Mouse (Mus musculus) CD8-positive naive resting alpha-beta T cell, adult 2 months (primary cell): ENCODE measurements around the gene Kat6b.

ENCODE experiments used
- DNase-seq, 2 experiments: peaks; one replicate each; pipeline ENCODE4 v3.0.0; 2022; ENCODE audit warnings: low read depth in 2 of 2, low spot score in 2 of 2

Gene Kat6b

DNA sequence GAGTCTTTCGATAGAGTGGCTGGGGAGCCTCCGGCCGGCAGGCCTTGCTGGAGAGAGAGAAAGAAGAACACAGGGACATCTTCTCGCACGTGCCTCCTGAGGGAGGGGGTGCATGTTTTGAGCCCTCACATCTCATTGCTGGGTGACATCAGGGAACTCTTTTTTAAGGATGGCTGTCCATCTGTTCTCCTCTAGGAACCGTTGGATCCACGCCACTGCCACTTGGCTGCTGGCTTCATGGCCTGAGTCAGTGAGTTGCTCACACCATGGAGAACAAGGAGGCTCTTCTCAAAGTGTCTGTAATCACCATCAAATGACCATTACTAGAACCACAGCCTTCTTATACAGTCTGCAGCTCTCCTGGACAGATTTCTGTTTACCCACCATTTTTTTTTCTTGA is 108.4 kb downstream of the Kat6b start:
- no peak for DNase-seq

DNA sequence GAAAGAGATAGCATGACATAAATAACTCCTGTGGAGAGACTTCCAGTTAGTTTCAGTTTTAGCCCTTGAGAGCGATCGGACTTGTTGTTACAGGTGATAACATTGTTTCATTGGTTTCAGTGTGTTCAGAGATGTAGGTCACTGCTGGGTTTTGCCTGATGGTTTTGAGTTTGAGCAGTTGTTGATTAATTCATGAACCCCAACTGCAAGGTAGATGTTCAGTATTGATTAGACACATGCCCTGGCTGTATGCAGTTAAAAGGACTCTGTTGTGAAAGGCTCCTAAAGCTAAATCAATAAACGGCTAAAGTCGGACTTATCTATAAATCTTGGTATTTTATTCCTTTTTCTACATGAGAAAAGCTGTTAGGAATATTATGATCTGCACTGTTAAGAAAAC is 109.0 kb downstream of the Kat6b start:
- DNase-seq, result no peak

GRCm38 (mm10) chr14:21592152-21592551 is 110.9 kb downstream of the Kat6b start:
- no peak for DNase-seq

DNA sequence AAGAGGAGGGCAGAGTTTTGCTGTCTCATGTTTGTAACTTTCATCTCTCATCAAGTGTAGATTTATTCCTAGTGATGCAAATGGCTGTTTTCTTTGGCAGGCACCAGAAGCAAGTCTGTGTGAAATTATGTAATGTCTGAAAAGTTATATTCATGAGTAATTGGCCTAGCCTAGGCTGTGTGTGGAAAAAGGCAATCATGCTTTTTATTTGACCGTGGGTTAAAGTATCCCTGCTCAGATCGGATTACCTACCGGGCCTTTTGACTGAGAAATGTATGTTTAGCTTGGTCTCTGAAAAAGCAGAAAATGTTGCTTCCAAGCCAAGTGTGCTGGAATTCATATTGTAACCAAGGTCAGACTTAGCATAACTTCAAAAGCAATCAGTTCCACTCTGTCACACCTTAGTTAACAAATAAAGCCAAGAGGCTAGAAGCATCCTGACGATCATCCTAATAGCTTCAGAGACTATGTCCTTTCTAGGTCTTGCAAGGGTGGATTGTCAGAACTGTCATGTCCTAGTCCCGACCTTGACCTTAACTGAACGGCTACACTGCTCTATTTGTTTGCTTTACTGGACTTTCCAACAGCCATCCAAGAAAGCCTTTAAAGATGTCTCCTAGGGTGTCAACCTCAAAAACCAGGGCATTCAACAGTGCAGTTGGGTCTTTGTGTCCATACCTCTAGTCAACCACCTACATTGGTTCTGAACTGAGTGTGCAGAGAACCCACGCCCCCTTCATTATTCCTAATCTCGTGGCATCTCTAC is 111.9 kb downstream of the Kat6b start:
- no peak for DNase-seq

GRCm38 (mm10) chr14:21599446-21600173 is 118.4 kb downstream of the Kat6b start:
- DNase-seq, result no peak

DNA sequence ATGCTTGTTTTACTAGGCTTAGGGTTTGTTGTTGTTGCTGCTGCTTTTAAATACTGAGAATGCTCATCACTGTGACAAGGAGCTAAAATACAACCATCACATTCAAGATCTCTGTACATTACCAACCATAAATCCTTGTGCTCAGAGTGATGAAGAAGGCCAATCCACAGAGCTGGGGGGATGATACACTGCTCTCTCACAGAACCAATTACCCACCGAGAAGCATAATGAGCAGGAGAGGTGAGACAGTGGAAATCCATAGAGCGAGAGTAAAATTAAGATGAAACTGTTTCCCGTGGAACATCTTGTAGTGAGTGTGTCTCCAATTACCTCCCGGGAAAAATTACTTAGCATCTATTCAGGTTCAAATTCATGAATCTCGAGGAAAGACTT is 118.9 kb downstream of the Kat6b start:
- DNase-seq, result no peak

GRCm38 (mm10) chr14:21600628-21601027 is 119.4 kb downstream of the Kat6b start:
- DNase-seq, result no peak

- no peak for DNase-seq
Observed at GRCm38 (mm10) chr14:21602166-21602565, 120.9 kb downstream of the Kat6b start.

DNA sequence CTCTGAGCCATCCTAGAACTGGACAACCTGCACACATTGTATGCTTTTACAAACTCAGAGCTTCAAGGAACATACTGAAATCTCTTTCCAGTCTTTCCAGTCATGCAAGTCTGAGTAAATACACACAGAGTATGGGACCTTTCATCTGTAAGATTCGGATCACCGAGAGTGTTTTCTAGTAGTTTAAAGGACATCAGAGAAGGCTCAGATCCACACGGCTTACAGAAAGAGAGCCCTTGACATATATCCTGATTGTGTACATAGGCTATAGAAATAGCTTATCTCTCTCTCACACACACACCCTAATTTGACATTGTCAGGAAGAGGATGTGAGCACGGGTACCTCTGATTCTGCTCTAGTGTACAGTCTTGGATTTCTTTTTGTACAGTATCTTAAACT is 121.7 kb downstream of the Kat6b start:
- no peak for DNase-seq

DNA sequence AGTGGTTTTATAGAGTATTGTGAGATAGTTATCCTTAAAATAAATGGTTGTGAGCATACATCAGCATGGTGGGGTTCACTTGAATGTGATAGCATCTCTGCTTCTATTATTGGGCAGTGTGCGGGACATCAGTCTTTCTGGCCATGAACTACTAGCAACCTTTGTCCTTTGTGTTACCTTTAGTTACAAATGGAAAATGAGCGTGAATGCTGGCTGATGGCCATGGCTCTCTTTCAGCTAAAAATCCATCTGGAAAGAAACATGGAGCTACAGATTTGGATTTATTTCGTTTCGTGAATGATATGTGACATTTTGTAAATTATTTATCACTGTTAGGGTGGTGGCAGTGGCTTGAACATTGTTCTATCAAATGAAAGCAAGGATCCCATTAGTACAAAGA is 126.5 kb downstream of the Kat6b start:
- no peak for DNase-seq

DNA sequence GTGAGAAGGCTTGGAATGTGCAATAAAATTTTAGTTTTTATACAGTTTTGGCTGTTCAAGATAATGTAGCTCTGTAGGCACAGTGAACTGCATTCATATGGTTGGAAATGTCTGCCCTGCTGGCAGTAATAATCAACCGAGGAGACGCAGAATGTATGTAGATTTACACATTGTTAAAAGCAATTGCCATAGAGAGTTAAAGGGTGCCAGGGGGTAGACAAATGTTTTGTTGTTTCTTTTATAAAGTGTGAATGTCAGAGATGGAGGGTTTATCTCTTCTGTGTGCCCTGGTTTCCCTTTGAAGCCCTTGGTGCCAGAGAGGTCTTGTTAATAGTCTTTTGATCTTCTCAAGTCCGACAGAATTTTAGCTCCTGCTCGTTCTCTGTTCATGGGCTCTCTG is 127.7 kb downstream of the Kat6b start:
- no peak for DNase-seq

DNA sequence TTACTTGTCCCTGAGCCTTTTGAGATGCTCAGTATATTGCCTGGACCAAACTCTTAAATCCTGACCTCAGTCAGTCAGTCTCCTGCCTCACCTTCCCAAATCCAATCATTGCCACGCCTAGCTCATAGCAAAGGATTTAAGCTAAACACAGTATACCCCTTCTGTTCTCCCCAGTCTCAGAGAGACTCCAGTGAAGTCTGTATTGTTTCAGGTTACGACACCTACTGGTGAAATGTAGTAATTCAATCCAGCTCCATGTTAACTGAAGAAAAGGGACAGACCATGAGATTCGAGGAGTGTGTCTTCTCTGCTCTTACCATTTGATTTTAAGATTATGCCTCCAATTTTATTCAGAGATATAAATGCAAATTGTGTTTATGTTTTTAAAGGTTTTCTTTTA is 129.0 kb downstream of the Kat6b start:
- peak; percentile 15 to 54 for DNase-seq

DNA sequence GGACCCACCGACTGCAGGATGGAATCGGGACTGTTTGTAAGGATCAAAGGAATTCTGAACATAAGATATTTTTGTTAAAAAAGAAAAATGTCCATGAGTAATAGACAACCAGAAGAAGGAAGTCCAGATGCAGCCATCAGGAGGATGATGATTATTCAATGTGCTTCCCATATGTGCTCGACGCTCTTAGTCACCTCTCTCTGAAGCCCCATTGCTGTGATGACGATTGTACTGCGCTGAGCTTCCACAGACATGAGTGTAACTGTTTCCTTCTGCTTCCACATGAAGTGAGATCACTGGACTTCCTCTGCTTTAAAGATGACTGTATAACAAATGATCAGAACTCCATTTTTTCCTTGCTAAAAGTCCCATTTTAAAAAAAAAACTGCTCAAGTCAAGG is 131.8 kb downstream of the Kat6b start:
- no peak for DNase-seq

DNA sequence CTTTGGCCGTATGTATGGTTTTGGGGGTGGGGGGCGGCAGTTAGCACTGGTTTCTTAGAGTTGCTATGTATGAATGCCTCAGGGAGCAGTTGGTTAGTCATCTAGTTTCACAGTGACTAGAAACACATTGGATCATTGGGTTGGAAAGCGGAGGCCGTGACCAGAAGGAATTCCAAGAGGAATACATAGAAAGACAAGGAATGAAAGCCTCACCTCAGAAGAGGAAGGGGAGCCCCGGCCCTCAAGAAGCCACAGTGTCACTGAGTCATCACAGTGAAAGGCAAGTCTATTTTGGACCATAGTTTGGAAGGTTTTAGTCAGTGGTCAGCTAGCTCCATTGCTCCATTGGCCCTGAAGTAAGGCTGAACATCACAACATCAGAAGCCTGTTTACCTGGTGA is 132.9 kb downstream of the Kat6b start:
- DNase-seq, result no peak

- DNase-seq, result no peak
Observed at GRCm38 (mm10) chr14:21615853-21616252, 134.6 kb downstream of the Kat6b start.

- no peak for DNase-seq
Observed at GRCm38 (mm10) chr14:21617221-21617980, 136.2 kb downstream of the Kat6b start.

GRCm38 (mm10) chr14:21619951-21620350 is 138.7 kb downstream of the Kat6b start:
- DNase-seq, result no peak

DNA sequence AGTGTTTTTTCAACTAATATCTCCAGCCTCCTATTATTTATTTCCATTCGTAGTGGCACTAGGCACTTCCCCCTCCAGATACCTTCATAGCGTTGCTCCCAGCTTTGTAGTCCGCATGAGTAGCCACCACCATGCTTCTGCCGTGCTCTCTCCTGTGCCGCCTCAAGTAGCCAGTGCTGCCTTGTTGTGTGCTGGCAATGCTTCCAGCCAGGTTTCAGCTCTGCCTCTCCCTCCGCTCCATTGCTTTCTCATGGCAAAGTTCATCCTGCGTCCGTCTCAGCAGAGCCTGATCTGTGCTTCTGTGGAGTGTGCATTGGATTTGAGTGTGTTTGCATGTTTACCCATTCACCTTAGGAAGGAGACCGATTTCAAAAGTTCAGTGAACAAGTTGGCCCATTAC is 144.7 kb downstream of the Kat6b start:
- no peak for DNase-seq

GRCm38 (mm10) chr14:21631665-21632200 is 150.5 kb downstream of the Kat6b start:
- DNase-seq, result no peak

- no peak for DNase-seq
Observed at GRCm38 (mm10) chr14:21636548-21636947, 155.3 kb downstream of the Kat6b start.

GRCm38 (mm10) chr14:21640806-21641435 is 159.7 kb downstream of the Kat6b start:
- no peak for DNase-seq
